Mouse (Mus musculus) adrenal gland, postnatal 4 days (tissue): Measurements from ENCODE around the gene Kcnmb1. TPM values are rescaled to one million over a fixed set of nuclear protein-coding genes. Genes with fewer than 3 reads are reported as not detected.

Experiments
- DNase-seq, 2 experiments: peaks; one replicate each; pipeline ENCODE4 v3.0.0; 2021 to 2022; ENCODE audit warnings: low spot score in 2 of 2, mixed read lengths in 2 of 2
- total RNA-seq, 2 experiments: library from RNA; stranded (reverse); gene quantifications; 2 replicates each; pipeline ENCODE4 v1.2.3; 2021

Gene Kcnmb1
- total RNA-seq, 2 experiments from 2014 or later = 0.17 TPM

DNA sequence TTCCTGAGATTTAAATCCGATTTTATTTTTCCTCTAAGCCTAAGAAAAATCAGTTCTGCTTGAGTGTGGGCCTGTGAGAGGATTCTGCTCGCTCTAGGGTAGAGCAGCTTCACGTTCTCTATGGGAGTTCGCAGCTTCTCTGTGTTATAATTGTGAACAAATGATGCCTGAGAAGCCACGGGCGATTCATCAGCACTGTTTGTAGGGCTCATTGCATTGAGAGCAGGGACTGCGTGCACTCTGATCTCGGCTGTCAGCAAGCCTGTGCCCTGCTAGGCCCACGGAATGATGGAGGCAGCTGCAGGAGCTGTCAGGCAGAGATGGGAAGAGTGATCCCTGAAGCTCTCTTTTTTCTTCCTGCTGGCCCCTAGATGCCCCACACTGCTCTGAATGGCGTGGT lies 35.4 kb downstream of the Kcnmb1 start:
- no peak for DNase-seq

DNA sequence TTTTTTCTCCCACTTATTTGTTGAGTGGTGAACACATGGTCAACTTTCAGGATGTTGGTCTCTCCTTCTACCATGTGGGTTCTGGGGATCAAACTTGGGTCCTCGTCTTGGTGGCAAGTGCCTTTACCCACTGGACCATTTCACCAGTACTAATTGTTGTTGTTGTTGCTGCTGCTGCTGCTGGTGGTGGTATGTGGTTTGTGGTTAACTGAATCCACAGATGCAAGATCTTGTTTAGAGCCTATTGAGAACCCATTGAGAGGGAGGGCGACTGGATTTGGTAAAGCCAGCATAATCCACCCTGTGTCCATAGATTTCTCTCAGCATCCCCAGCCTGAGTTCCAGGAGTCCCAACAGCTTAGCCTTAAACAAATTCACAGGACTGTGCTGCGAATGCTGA lies 37.6 kb downstream of the Kcnmb1 start:
- no peak for DNase-seq

- DNase-seq = no peak
Measured at GRCm38 (mm10) chr11:34001938-34002592, 39.3 kb downstream of the Kcnmb1 start.

GRCm38 (mm10) chr11:34002593-34002965 lies 39.8 kb downstream of the Kcnmb1 start:
- DNase-seq = no peak

DNA sequence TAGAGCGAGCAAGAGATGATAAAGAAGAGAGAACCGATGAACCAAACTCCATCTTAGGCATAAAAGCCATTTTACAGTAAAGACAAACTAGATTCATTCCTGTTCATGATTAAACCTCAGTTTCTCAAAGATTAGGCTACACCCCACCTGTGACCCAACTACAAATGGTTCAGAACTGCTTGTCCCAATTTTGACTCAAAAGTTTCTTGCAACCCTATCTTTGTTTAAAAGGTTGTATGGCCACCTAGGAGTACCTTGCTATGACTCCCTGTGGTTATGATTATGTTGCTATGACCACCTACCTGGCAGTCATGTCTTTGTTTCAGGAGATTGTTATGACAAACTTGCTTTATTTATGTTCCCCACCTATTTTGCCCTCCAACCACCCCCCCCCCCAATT lies 44.8 kb downstream of the Kcnmb1 start:
- no peak for DNase-seq

- DNase-seq = no peak
Measured at GRCm38 (mm10) chr11:34008214-34008613, 45.4 kb downstream of the Kcnmb1 start.

GRCm38 (mm10) chr11:34008702-34009101 lies 45.9 kb downstream of the Kcnmb1 start:
- no peak for DNase-seq

DNA sequence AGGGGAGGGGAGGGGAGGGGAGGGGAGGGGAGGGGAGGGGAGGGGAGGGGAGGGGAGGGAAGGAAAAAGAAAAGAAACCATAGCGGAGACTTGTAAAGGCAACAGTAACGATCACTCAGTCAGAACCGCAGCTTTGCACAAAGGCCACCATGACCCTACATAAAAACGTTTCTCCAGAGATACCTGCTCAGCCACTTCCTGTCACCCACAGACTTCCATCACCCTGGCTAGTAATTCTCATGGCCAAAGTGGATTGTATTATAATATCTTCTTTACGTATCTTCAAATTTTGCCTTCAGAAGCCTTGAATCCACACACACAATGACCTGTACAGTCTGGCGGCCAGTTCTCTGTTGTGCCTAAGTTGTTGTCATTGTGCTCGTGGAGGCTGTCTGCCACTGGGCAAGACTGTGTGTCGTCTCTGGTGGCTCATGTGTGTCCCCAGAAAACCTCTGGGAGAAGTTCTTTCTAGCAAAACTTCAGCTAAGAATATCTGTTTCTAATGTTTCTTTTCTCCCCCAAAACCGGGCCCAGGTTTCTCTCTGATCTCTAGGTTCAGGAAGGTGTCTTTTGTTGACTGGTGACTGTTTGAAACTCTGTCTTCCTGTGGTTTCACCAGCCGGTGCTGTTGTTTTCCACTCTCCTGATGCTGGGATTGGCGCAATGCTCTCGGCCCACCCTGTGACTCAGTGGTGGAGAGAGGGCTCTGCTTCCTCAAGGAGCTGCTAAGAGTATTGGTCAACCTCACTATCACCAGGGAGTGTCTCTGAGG lies 46.7 kb downstream of the Kcnmb1 start:
- DNase-seq = no peak

DNA sequence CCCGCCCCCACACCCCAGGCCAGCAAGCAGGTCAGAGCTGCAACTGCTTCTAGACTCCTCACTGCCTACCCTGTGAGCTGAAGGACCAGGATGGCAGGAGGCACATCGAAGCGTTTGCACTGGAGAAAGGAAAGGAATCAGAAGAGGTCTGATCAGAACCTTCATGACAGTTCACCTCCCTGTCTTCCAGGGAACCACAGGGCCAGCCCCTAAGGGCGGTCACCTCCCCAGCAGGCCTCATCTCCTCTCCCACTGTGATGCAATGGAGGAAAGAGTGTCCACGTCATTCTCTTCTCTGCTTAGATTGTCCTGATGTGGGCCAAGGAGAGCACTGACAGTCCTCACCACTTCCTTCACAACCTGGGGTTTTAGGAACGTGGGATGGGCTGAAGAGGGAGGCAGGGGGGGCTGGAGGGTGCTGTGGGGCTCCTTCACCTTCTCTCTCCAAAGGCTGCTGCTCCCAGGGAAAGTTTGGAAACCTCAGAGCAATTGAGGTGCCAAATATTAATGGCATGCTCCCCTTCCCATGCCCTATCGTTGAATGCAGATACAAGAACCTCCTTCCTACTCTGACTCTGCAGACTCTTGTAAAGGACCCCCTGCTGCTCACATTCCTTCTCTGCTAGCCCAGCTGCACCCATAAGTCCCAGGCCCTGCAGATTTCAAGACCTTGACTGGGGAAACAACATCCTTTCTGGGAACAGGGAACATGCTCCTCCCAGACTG lies 47.5 kb downstream of the Kcnmb1 start:
- DNase-seq = no peak

- DNase-seq = no peak
Measured at GRCm38 (mm10) chr11:34010859-34011172, 48.0 kb downstream of the Kcnmb1 start.

- no peak for DNase-seq
Measured at GRCm38 (mm10) chr11:34012007-34012652, 49.3 kb downstream of the Kcnmb1 start.

Other genes starting within 250 kb of the Kcnmb1 start
- gene Kcnip1, start 30.1 kb downstream of the Kcnmb1 start, total RNA-seq = 1 to 10 TPM; 6.6 to 7.3 TPM
- 1 to 10 TPM; 3.7 to 4.7 TPM for gene Lcp2, start 83.9 kb downstream of the Kcnmb1 start, total RNA-seq
- not detected for gene 4930469K13Rik, start 135.5 kb downstream of the Kcnmb1 start, total RNA-seq
- 1 to 10 TPM in 1 of 2 experiments, not detected in 1; 3.6 TPM for gene Foxi1, start 245.1 kb downstream of the Kcnmb1 start, total RNA-seq